Mouse (Mus musculus): ENCODE measurements around the gene Rbm4b.
A peak's percentile ranks its signal among the peaks of the same experiment; 100 is the strongest.

The Rbm4b gene

GRCm38 (mm10) chr19:4756193-4756911 is at the start of gene Rbm4b:
Gene Rbm4b (plus strand): TSS chr19:4756497.
- peak; percentile 96 to 97 for DNase-seq (ENCODE audit: low spot score in 2 of 2)

DNA sequence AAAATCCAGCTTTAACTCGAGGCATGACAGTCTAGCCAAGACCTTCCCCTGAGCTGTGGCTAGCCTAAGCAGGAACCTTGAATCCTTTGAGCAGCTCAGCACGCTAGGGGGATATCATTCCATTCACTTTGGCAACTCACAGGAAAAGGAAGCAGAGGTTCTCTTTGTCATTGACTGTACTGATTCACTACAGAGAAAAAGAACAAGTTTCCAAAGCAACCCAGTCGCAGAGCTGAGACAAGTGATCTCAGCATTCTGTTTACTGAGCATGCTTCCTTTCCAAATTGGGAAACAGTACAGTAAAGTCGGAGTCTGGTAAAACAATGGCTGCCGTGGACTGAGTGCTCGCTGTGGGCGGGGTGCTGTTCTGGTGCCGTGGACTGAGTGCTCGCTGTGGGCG is 47.5 kb upstream of the Rbm4b start:
- DNase-seq (ENCODE audit: low spot score in 2 of 2): no peak

DNA sequence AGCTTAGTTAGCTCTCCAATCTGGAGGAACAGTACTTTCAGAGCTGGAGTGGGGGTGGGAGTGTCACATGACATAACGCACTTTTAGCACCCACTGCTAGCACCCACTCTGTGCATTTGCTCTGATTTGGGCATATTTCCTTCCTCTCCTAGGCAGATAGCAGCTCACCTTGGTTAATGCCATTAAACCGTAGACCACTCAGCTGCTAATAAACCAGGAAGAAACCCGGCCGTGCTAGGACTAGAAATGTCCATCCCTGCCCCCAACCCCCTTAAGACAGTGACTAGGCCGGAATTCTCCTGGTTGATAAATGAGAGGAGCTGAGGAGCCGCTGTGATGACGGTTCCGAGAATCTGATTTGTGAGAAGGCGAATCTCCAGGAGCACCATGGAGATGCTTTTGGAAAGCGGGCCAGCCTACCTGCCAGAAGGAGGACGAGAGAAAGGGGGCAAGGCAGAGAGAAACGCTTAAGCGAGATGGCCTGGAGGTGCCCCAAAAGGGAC is 45.1 kb upstream of the Rbm4b start, which contains the start of gene Sptbn2:
Gene Sptbn2 (plus strand): TSS at position 70 of the 503 bp plus-strand sequence.
- no peak for DNase-seq (ENCODE audit: low spot score in 2 of 2)

GRCm38 (mm10) chr19:4711601-4712155 is 44.6 kb upstream of the Rbm4b start:
- DNase-seq (ENCODE audit: low spot score in 2 of 2): no peak

- no peak for DNase-seq (ENCODE audit: low spot score in 2 of 2)
Measured at GRCm38 (mm10) chr19:4712156-4712780, 44.0 kb upstream of the Rbm4b start.

- no peak for DNase-seq (ENCODE audit: low spot score in 2 of 2)
Measured at GRCm38 (mm10) chr19:4712781-4713526, 43.3 kb upstream of the Rbm4b start.

GRCm38 (mm10) chr19:4713886-4714285 is 42.4 kb upstream of the Rbm4b start:
- DNase-seq (ENCODE audit: low spot score in 2 of 2): no peak

- no peak for DNase-seq (ENCODE audit: low spot score in 2 of 2)
Measured at GRCm38 (mm10) chr19:4716756-4717155, 39.5 kb upstream of the Rbm4b start.

GRCm38 (mm10) chr19:4717281-4717680 is 39.0 kb upstream of the Rbm4b start:
- no peak for DNase-seq (ENCODE audit: low spot score in 2 of 2)

- no peak for DNase-seq (ENCODE audit: low spot score in 2 of 2)
Measured at GRCm38 (mm10) chr19:4718716-4719115, 37.6 kb upstream of the Rbm4b start.

- DNase-seq (ENCODE audit: low spot score in 2 of 2): no peak
Measured at GRCm38 (mm10) chr19:4719351-4719764, 36.9 kb upstream of the Rbm4b start.

- DNase-seq (ENCODE audit: low spot score in 2 of 2): no peak
Measured at GRCm38 (mm10) chr19:4720112-4720511, 36.2 kb upstream of the Rbm4b start.

DNA sequence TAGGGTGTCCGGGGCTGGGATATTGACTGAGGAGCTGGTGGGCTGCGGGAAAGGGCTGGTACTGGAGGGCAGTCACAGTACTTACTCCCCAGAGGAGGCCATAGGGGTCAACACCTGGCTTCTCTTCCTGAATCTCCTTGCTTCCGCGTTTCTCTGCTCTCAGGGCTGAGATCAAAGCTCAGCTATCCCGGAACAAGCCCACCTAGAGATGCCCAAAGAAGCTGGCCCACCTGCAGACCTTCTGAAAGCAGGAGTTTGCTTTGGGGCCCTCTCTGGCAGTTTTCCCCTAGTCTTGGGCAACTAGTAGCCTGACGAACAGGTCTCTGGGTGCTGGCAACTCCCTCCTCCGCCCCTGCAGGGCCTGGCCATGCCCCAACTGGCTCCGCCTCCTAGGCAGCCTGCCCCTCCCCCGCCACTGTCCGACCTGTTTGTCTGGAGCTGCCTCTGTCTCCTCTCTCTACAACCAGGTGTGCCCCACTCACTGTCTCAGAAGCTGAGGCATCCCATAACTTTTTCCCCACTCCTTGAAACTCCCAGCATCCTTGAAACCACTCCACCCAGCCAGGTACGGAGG is 35.5 kb upstream of the Rbm4b start:
- DNase-seq (ENCODE audit: low spot score in 2 of 2): no peak

DNA sequence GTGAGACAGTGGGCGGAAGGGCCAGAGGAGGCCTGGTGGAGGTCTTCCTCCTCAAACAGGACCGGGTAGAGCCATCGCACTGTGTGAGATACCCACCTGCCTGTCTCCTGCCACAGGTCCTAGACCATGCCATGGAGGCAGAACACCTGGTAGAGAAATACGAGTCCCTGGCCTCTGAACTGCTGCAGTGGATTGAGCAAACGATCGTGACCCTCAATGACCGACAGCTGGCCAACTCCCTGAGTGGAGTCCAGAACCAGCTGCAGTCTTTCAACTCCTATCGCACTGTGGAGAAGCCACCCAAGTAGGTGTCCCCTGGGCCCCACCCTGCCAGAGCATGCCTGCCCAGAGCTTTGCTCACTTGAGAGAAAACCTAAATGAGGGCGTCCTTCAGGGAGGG is 27.1 kb upstream of the Rbm4b start:
- no peak for DNase-seq (ENCODE audit: low spot score in 2 of 2)

DNA sequence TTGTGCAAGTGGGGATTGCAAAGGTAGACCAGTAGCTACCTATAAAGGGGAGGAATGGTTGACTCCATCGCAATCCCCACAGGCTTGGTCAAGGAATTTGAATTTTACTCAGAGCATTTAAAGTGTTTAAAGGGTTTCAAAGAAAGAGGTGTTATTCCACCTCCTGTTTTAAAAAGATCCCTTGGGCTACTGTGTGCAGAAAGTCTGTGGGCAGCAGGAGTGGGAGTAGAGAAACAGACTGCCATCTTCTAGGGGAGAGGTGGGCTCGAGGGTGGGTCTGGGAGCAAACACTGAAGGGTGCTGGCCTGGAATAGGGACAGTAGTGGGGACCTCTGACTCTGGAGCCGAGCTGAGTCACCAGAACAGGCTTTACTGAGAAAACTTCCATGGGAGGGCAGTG is 23.2 kb upstream of the Rbm4b start:
- DNase-seq (ENCODE audit: low spot score in 2 of 2): no peak

GRCm38 (mm10) chr19:4737866-4738265 is 18.4 kb upstream of the Rbm4b start:
- no peak for DNase-seq (ENCODE audit: low spot score in 2 of 2)

GRCm38 (mm10) chr19:4739053-4739452 is 17.2 kb upstream of the Rbm4b start:
- DNase-seq (ENCODE audit: low spot score in 2 of 2): no peak

DNA sequence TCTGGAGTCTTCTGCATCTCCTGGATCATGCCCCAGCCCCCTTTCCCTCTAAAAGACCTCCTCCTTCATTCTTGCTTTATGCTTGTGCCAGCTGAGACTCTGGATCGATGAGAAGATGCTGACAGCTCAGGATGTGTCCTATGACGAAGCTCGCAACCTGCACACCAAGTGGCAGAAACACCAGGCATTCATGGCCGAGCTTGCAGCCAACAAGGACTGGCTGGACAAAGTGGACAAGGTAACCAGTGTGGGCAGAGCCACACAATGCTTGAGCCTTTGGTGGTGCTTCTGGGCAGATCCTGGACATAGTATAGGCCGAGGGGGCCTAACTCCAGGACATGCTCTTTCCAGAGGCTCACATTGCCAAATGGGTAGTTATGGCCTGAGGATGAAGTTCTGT is 16.5 kb upstream of the Rbm4b start:
- DNase-seq (ENCODE audit: low spot score in 2 of 2): no peak

GRCm38 (mm10) chr19:4741482-4741881 is 14.8 kb upstream of the Rbm4b start:
- no peak for DNase-seq (ENCODE audit: low spot score in 2 of 2)

DNA sequence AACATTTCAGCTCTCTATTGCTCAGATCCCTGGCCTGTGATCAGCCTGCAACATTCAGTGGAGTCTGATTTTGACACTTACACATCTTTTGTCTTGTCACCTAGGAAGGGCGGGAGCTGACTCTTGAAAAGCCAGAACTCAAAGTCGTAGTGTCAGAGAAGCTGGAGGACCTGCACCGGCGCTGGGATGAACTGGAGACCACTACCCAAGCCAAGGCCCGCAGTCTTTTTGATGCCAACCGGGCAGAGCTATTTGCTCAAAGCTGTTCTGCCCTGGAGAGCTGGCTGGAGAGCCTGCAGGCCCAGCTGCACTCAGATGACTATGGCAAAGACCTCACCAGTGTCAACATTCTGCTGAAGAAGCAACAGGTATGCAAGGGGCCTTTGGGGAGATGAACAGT is 14.1 kb upstream of the Rbm4b start:
- DNase-seq (ENCODE audit: low spot score in 2 of 2): no peak

DNA sequence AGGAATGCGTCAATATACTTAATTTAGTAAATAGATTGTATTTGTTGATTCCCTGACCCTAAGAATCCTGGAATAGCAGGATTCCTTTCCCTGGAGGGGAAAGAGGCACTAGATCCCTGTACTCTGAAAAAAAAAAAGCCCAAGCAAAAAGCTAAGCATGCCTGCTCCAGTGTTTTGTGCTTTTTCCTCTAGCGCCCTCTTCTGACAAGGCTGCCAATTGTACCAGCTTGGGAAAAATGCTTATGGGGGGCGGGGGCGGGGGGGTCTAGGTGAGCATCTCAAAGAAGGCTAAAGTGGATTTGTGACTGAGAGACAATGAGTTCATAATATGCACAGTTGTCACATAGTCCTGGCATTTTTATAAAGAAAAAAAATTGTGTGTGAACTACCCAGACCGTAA is 12.8 kb upstream of the Rbm4b start:
- DNase-seq (ENCODE audit: low spot score in 2 of 2): no peak

- DNase-seq (ENCODE audit: low spot score in 2 of 2): no peak
Measured at GRCm38 (mm10) chr19:4744026-4744425, 12.3 kb upstream of the Rbm4b start.
